Mouse (Mus musculus) embryonic facial prominence, embryonic 15.5 days (tissue): Measurements from ENCODE around the gene Gm43302. TPM values are rescaled to one million over a fixed set of nuclear protein-coding genes. Genes with fewer than 3 reads are reported as not detected.
"Not testable (repeated sequence)": the region's sequence is repeated elsewhere in the genome, so short reads cannot be mapped to it uniquely, and the experiment has no call there.

Experiments
- ATAC-seq: fragments of 200-750 bp; cut with Nextera tagmentation; 2 replicates; pipeline ENCODE4 v1.8.0; 2017; ENCODE audit warnings: low read depth, moderate TSS enrichment; ENCODE audit not compliant: insufficient number of reproducible peaks, low FRiP score, low TSS enrichment
- H3K27ac ChIP-seq: fragments of 300-500 bp; sonication (generic); replicated peaks from 2 replicates; pipeline ENCODE4 v1.5.1; 2015; ENCODE audit warnings: mild to moderate bottlenecking, inconsistent platforms
- H3K27me3 ChIP-seq: fragments of 300-500 bp; sonication (generic); 2 replicates; pipeline ENCODE4 v1.6.1; 2015; ENCODE audit warnings: inconsistent platforms
- H3K36me3 ChIP-seq: fragments of 300-500 bp; sonication (generic); 2 replicates; pipeline ENCODE4 v1.6.1; 2015; ENCODE audit warnings: mild to moderate bottlenecking, inconsistent platforms
- H3K4me1 ChIP-seq: fragments of 300-500 bp; sonication (generic); 2 replicates; pipeline ENCODE4 v1.6.1; 2015; ENCODE audit warnings: inconsistent platforms
- H3K4me2 ChIP-seq: fragments of 300-500 bp; sonication (generic); replicated peaks from 2 replicates; pipeline ENCODE4 v1.6.1; 2015; ENCODE audit warnings: mild to moderate bottlenecking, inconsistent platforms
- H3K4me3 ChIP-seq: fragments of 300-500 bp; sonication (generic); replicated peaks from 2 replicates; pipeline ENCODE4 v1.5.1; 2015; ENCODE audit warnings: mild to moderate bottlenecking, inconsistent platforms
- H3K9ac ChIP-seq: fragments of 300-500 bp; sonication (generic); 2 replicates; pipeline ENCODE4 v1.6.1; 2015; ENCODE audit warnings: inconsistent platforms
- H3K9me3 ChIP-seq: fragments of 300-500 bp; sonication (generic); replicated peaks from 2 replicates; pipeline ENCODE4 v1.6.1; 2016; ENCODE audit warnings: inconsistent platforms
- WGBS: fragments of 180-500 bp; shearing (Covaris S2); methylation state at CpG from one replicate; pipeline ENCODE4 v1.1.7; 2015; 5-methylcytosine and 5-hydroxymethylcytosine counted together
- polyA plus RNA-seq: library from polyadenylated mRNA; unstranded; fragments of >200 nt; fragmentation: Nextera tagmentation; extraction: Ambion mirVana; gene quantifications from 2 replicates; pipeline ENCODE4 v1.2.1, GENCODE M21; 2015

Gm43302 gene
- polyA plus RNA-seq: 0.08 and 0.09 TPM in 2 replicates

GRCm38 (mm10) chr5:105293226-105294165 is at the start of gene Gm43302, which contains the start of gene Gbp6:
Gene Gm43302, minus strand, starts transcription at chr5:105293695.
Gene Gbp6, minus strand, starts transcription at chr5:105293698.
- ATAC-seq, H3K27ac ChIP-seq, H3K4me3 ChIP-seq, H3K36me3 ChIP-seq, H3K4me2 ChIP-seq, H3K9ac ChIP-seq, H3K27me3 ChIP-seq, H3K4me1 ChIP-seq, H3K9me3 ChIP-seq: not testable (repeated sequence)
- 36% methylated on average over 3 of the region's 3 CpGs for WGBS

- H3K27ac ChIP-seq: no peak overlapping the region
- 68% methylated on average over 2 of the region's 2 CpGs for WGBS
- H3K4me3 ChIP-seq: no peak overlapping the region
- H3K4me2 ChIP-seq: no peak overlapping the region
- no peak for ATAC-seq
- no peaks in the 10 kb centered on the region for H3K27me3 ChIP-seq
- H3K9me3 ChIP-seq: no peaks in the 10 kb centered on the region
- no peak overlapping the region for H3K9ac ChIP-seq
- H3K36me3 ChIP-seq: no peaks in the 10 kb centered on the region
- no peaks in the 10 kb centered on the region for H3K4me1 ChIP-seq
Observed at GRCm38 (mm10) chr5:105341281-105341680, 47.8 kb upstream of the Gm43302 start.

GRCm38 (mm10) chr5:105322543-105322942 is 29.0 kb upstream of the Gm43302 start:
- WGBS: 60% methylated on average over 2 of the region's 2 CpGs
- no peak overlapping the region for H3K27ac ChIP-seq

GRCm38 (mm10) chr5:105310941-105311340 is 17.4 kb upstream of the Gm43302 start:
- H3K4me1 ChIP-seq: no peaks in the 10 kb centered on the region
- no peak overlapping the region for H3K4me3 ChIP-seq
- no peaks in the 10 kb centered on the region for H3K9me3 ChIP-seq
- WGBS: 71% methylated on average over 2 of the region's 2 CpGs
- H3K9ac ChIP-seq: no peak overlapping the region
- H3K4me2 ChIP-seq: no peak overlapping the region
- H3K27ac ChIP-seq: no peak overlapping the region
- no peak for ATAC-seq
- H3K27me3 ChIP-seq: no peaks in the 10 kb centered on the region
- no peaks in the 10 kb centered on the region for H3K36me3 ChIP-seq

More at GRCm38 (mm10) chr5:105322543-105322942, 29.0 kb upstream of the Gm43302 start:
- H3K9me3 ChIP-seq: no peaks in the 10 kb centered on the region
- no peak for ATAC-seq
- no peaks in the 10 kb centered on the region for H3K4me1 ChIP-seq
- no peak overlapping the region for H3K4me2 ChIP-seq
- H3K4me3 ChIP-seq: no peak overlapping the region
- H3K36me3 ChIP-seq: no peaks in the 10 kb centered on the region
- H3K27me3 ChIP-seq: no peaks in the 10 kb centered on the region
- H3K9ac ChIP-seq: no peak overlapping the region

GRCm38 (mm10) chr5:105309148-105309547 is 15.7 kb upstream of the Gm43302 start:
- not testable (repeated sequence) for ATAC-seq

DNA sequence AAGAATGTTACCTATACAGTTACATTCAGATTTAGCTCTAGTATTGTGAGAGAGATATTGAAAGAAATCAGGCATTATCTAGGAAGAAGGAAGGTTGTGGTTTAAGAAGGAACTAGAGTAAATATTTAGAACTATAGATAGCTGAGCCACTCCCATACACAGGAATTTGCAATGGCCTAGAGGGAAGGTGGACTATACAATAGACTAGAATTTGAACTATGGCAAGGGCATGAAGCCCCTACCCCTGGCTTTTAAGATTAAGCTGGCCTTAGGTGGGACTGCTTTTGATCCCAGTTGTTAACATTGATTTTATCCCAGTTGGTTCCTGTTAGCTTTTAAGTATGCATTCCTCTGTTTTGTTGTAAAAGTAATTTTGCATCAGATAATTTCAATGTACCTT is 13.5 kb upstream of the Gm43302 start:
- H3K4me3 ChIP-seq, H3K4me2 ChIP-seq: not testable (repeated sequence)

More at GRCm38 (mm10) chr5:105309148-105309547, 15.7 kb upstream of the Gm43302 start:
- H3K4me3 ChIP-seq, H3K36me3 ChIP-seq, H3K27ac ChIP-seq, H3K4me1 ChIP-seq, H3K4me2 ChIP-seq, H3K27me3 ChIP-seq, H3K9ac ChIP-seq, H3K9me3 ChIP-seq: not testable (repeated sequence)
- 59% methylated on average over 1 of the region's 1 CpGs for WGBS

DNA sequence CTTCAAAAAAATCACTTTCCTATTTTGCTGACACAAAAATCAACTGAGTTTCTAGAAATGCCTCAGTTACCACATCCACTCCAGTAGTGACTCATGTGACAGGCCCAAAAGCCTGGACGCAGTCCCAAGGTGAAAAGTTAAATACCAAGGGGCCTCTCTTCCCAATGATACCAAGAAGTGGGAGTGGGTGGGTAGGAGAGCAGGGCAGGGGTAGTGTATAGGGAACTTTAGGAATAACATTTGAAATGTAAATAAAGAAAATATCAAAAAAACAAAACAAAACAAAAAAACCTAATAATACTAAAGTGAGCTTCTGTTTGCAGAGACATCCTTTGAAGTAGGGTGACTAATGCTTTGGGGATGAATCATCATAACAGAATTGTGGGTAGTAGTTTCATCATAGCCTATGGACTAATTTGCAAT is 12.7 kb upstream of the Gm43302 start:
- Histone ChIP-seq H3K9me3 (no peaks in the 10 kb centered on the region), H3K4me1 (no peaks in the 10 kb centered on the region), H3K36me3 (no peaks in the 10 kb centered on the region), H3K4me2 (no peak overlapping the region), H3K27ac (no peak overlapping the region), H3K4me3 (no peak overlapping the region), H3K9ac (no peak overlapping the region), H3K27me3 (no peaks in the 10 kb centered on the region)
- ATAC-seq: no peak
- 76% methylated on average over 1 of the region's 1 CpGs for WGBS

More for the DNA sequence above, 13.5 kb upstream of the Gm43302 start:
- not testable (repeated sequence) for H3K9me3 ChIP-seq, H3K36me3 ChIP-seq, H3K27me3 ChIP-seq, H3K4me1 ChIP-seq, ATAC-seq, H3K9ac ChIP-seq, H3K27ac ChIP-seq

GRCm38 (mm10) chr5:105305671-105306070 is 12.2 kb upstream of the Gm43302 start:
- H3K4me3 ChIP-seq, ATAC-seq, H3K9ac ChIP-seq, H3K9me3 ChIP-seq, H3K4me2 ChIP-seq, H3K27me3 ChIP-seq, H3K4me1 ChIP-seq, H3K36me3 ChIP-seq, H3K27ac ChIP-seq: not testable (repeated sequence)
- WGBS: 84% methylated on average over 4 of the region's 4 CpGs

DNA sequence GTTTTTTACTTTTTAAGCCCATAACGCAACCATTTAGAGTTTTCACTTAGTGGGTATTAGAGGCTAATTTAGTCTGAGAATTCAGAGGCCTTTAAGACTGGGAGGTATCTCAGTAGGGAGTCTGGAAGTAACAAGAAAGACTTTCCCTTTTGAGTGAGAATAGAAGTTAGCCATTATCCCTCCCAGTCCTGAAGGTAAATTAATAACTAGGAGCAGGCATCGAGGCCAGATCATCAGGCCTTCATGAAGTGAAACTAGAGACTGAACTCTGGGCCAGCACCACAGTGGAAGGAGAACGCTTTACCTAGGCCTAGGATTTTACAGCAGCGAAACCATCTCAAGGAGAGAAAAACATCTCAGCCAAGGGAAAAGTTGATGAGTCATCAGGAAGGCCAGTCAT is 8.5 kb upstream of the Gm43302 start:
- Histone ChIP-seq H3K36me3 (no peaks in the 10 kb centered on the region), H3K9me3 (no peaks in the 10 kb centered on the region), H3K27ac (no peak overlapping the region), H3K4me1 (no peaks in the 10 kb centered on the region), H3K4me3 (no peak overlapping the region), H3K4me2 (no peak overlapping the region), H3K27me3 (no peaks in the 10 kb centered on the region), H3K9ac (no peak overlapping the region)
- 74% methylated on average over 4 of the region's 4 CpGs for whole genome bisulfite sequencing
- ATAC-seq: no peak

DNA sequence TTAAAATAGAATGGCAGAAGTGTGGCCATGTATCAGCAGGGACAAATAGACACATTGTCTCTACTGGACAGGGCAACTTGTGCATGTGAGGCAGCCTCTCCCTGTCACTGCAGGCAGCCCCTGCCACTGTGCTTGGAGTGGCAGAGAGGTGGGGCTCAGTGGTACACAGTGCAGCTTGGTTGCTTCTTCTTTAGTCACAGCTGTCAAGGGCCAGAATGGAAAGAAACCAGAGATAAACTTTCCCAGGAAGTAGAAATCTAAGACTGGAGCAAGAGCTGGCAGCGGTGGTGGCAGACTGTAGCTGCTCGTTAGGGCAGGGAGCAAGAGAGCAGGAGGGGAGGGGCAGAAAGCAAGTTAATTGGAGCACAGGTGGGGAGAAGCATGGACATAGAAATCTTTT is 8.0 kb upstream of the Gm43302 start:
- 33% methylated on average over 2 of the region's 2 CpGs for WGBS
- no peaks in the 10 kb centered on the region for H3K4me1 ChIP-seq
- no peak for ATAC-seq
- no peak overlapping the region for H3K9ac ChIP-seq
- H3K27me3 ChIP-seq: no peaks in the 10 kb centered on the region
- no peak overlapping the region for H3K27ac ChIP-seq
- no peak overlapping the region for H3K4me3 ChIP-seq
- H3K4me2 ChIP-seq: no peak overlapping the region
- no peaks in the 10 kb centered on the region for H3K36me3 ChIP-seq
- H3K9me3 ChIP-seq: no peaks in the 10 kb centered on the region

DNA sequence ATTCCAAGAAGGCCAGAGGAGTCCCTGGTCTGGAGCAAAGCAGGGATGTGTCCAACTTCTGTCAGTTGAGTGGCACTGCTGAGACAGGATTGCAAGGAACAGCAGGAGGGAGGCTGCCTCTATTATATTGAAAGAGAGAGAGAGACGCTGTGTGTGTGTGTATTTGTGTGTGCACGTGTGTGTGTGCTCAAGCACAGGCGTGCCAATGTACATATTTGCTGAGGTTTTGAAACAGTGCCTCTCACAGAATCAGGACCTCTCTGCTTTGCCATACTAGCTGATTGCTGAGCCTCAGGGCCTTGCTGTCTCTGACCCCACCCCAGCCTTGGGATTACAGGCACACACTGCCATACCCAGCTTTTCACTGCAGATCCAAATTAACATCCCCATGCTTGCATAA is 2.3 kb upstream of the Gm43302 start:
- H3K4me2 ChIP-seq: no peak overlapping the region

GRCm38 (mm10) chr5:105292492-105292891 is 1.0 kb downstream of the Gm43302 start:
- no peaks in the 10 kb centered on the region for H3K9me3 ChIP-seq
- H3K4me1 ChIP-seq: no peaks in the 10 kb centered on the region
- H3K27me3 ChIP-seq: no peaks in the 10 kb centered on the region
- no peak overlapping the region for H3K9ac ChIP-seq
- H3K27ac ChIP-seq: no peak overlapping the region
- H3K36me3 ChIP-seq: no peaks in the 10 kb centered on the region
- no peak overlapping the region for H3K4me2 ChIP-seq
- ATAC-seq: no peak
- no peak overlapping the region for H3K4me3 ChIP-seq
- WGBS: 90% methylated on average over 1 of the region's 1 CpGs

More for the DNA sequence above, 2.3 kb upstream of the Gm43302 start:
- H3K27me3 ChIP-seq: no peaks in the 10 kb centered on the region
- H3K9ac ChIP-seq: no peak overlapping the region
- no peak overlapping the region for H3K4me3 ChIP-seq
- no peaks in the 10 kb centered on the region for H3K9me3 ChIP-seq
- no peak overlapping the region for H3K27ac ChIP-seq
- H3K36me3 ChIP-seq: no peaks in the 10 kb centered on the region
- no peak for ATAC-seq
- 87% methylated on average over 3 of the region's 3 CpGs for WGBS
- H3K4me1 ChIP-seq: no peaks in the 10 kb centered on the region
